Mouse (Mus musculus): ENCODE results near the gene Mapk1.

DNA sequence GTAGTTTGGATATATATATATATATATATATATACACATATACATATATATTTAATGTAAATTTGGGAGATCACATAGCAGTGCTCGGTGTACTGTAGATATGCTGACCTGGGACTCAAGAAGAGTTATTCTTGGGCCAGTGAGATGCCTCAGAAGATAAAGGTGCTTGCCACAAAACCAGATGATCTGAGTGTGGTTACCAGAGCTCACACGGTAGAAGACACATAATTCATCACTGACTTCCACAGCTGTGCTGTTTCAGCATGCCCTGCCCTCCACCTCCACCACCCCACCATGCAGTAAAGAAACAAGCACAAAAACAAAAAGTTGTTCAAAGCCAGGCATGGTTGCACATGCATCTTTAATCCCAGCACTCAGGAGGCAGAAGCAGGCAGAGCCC is 4.4 kb upstream of the Mapk1 start:
- no peak for TF ChIP-seq CTCF (IDR thresholded peaks at IDR 0.05; ENCODE audit: extremely low read depth, insufficient read depth, insufficient read length, insufficient replicate concordance)
- no peak for TF ChIP-seq POLR2A (IDR thresholded peaks at IDR 0.05; ENCODE audit: low read depth, low read length)

Data from spleen, adult 2 months (tissue).